Mouse (Mus musculus) adrenal gland, postnatal 36 days (tissue): ENCODE measurements at regions not wholly inside any gene's neighbourhood (a gene's known extent, or its start where the extent isn't known, plus 50 kb on each side); places are given as distances from the start of the nearest gene placed in this dataset.
A peak's percentile ranks its signal among the peaks of the same experiment; 100 is the strongest.

ENCODE experiments used
- DNase-seq, 2 experiments: peaks; one replicate each; pipeline ENCODE4 v3.0.0; 2021; ENCODE audit warnings: mixed read lengths in 1 of 2

- DNase-seq = no peak
These were observed 128.4 kb downstream of the Rpap3 start for GRCm38 (mm10) chr15:97577196-97577595.

GRCm38 (mm10) chr15:97572639-97573038 is 133.0 kb downstream of the Rpap3 start:
- DNase-seq = no peak

GRCm38 (mm10) chr15:97571885-97572284 is 133.7 kb downstream of the Rpap3 start:
- DNase-seq = no peak

- no peak for DNase-seq
These were observed 145.5 kb downstream of the Rpap3 start for GRCm38 (mm10) chr15:97560096-97560495.

- DNase-seq = no peak
These were observed 146.9 kb downstream of the Rpap3 start for GRCm38 (mm10) chr15:97558725-97559124.

- DNase-seq = no peak
These were observed 157.3 kb downstream of the Rpap3 start for GRCm38 (mm10) chr15:97548354-97548753.

GRCm38 (mm10) chr15:97545034-97545433 is 160.6 kb downstream of the Rpap3 start:
- DNase-seq = no peak

GRCm38 (mm10) chr15:97541646-97542045 is 164.0 kb downstream of the Rpap3 start:
- no peak for DNase-seq

- no peak for DNase-seq
These were observed 169.5 kb downstream of the Rpap3 start for GRCm38 (mm10) chr15:97536145-97536544.

- DNase-seq = no peak
These were observed 170.7 kb downstream of the Rpap3 start for GRCm38 (mm10) chr15:97534878-97535277.

- no peak for DNase-seq
These were observed 171.9 kb downstream of the Rpap3 start for GRCm38 (mm10) chr15:97533553-97534291.

GRCm38 (mm10) chr15:97532346-97532910 is 173.2 kb downstream of the Rpap3 start:
- DNase-seq = no peak

GRCm38 (mm10) chr15:97528291-97529050 is 177.2 kb downstream of the Rpap3 start:
- no peak for DNase-seq

- no peak for DNase-seq
These were observed 185.2 kb downstream of the Rpap3 start for GRCm38 (mm10) chr15:97520395-97520794.

- DNase-seq = no peak
These were observed 185.7 kb downstream of the Rpap3 start for GRCm38 (mm10) chr15:97519919-97520345.

- DNase-seq = peak; percentile 36 to 37
These were observed 187.7 kb downstream of the Rpap3 start for GRCm38 (mm10) chr15:97517926-97518325.

- DNase-seq = no peak
These were observed 188.4 kb downstream of the Rpap3 start for GRCm38 (mm10) chr15:97517188-97517587.

GRCm38 (mm10) chr15:97515773-97516172 is 189.9 kb downstream of the Rpap3 start:
- DNase-seq = no peak

- no peak for DNase-seq
These were observed 197.8 kb downstream of the Rpap3 start for GRCm38 (mm10) chr15:97507656-97508306.

- DNase-seq = no peak
These were observed 198.4 kb downstream of the Rpap3 start for GRCm38 (mm10) chr15:97507176-97507575.

GRCm38 (mm10) chr15:97505715-97506114 is 199.9 kb downstream of the Rpap3 start:
- DNase-seq = no peak

- DNase-seq = no peak
These were observed 201.3 kb downstream of the Rpap3 start for GRCm38 (mm10) chr15:97504325-97504724.

- no peak for DNase-seq
These were observed 203.6 kb downstream of the Rpap3 start for GRCm38 (mm10) chr15:97502056-97502455.
